9 mouse cellular contexts compared by ENCODE assay signal in the genomic region with DNA sequence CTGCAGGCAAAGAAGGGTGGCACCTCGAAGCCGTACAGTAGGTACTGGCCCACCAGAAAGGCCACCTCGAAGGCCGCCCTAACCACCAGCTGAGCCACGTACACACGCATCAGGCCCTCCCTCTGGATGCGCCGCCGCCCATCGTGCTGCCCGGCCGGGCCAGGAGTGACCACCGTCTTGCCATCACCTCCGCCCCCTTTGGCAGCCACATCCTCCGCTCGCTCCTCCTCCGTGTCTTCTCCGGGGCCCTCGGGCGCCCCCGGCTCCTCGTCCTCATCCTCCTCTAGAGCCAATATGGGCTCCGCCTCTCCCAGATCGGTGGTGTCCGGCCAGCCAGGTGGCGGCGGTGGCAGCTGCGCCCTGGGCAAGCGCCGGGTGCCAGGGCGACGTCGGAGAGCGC. TPM values are rescaled to one million over a fixed set of nuclear protein-coding genes. Genes with fewer than 3 reads are reported as not detected.
A peak's percentile ranks its signal among the peaks of the same experiment; 100 is the strongest.
DNase-seq lines count a peak whose midpoint lies in the region; ATAC-seq and TF ChIP-seq lines count a peak whose summit lies in the region.
"Had no signal": no experiment of that assay in that cellular context is flagged by ENCODE, and none has a peak within 500 bp of the region (broad histone marks: within the 10 kb centered on the region; RNA-seq: fewer than 3 reads in every experiment).

No protein-coding gene starts in this region.

- no peak for TF ChIP-seq CTCF in lung, embryonic 14.5 days (IDR thresholded peaks at IDR 0.05; ENCODE audit: low read depth)

- 5% methylated on average over 34 of the region's 34 CpGs for WGBS in heart, embryonic 11.5 days (ENCODE audit: insufficient replicate concordance)
- WGBS in lung, embryonic 14.5 days, result 7% methylated on average over 34 of the region's 34 CpGs
- WGBS in embryonic facial prominence, embryonic 12.5 days, result 10% methylated on average over 34 of the region's 34 CpGs
- 7% methylated on average over 34 of the region's 34 CpGs for WGBS in limb, embryonic 15.5 days

- no peak for DNase-seq in heart, postnatal 36 days
- DNase-seq in lung, embryonic 14.5 days, result no peak
- no peak for DNase-seq in lung, postnatal 25 days (ENCODE audit: low spot score)
- no peak for DNase-seq in right cerebral cortex, postnatal 14 days
- no peak for DNase-seq in layer of hippocampus, postnatal 25 days (ENCODE audit: extremely low spot score in 1 of 2, low spot score in 1 of 2)
- DNase-seq: kidney, adult 2 months had no signal

- peaks cover 62% of the 10 kb centered on the region for H3K27me3 ChIP-seq in heart, embryonic 11.5 days (ENCODE audit: control insufficient read depth, insufficient read depth, low read length)
- H3K27me3 ChIP-seq in lung, embryonic 14.5 days (ENCODE audit: insufficient read depth, low read length), result peaks cover 49% of the 10 kb centered on the region
- peaks cover 69% of the 10 kb centered on the region for H3K27me3 ChIP-seq in embryonic facial prominence, embryonic 12.5 days
- H3K27me3 ChIP-seq in limb, embryonic 15.5 days, result peaks cover 68% of the 10 kb centered on the region

- no peaks in the 10 kb centered on the region for H3K9me3 ChIP-seq in heart, embryonic 11.5 days (replicated peaks; ENCODE audit: control insufficient read depth, low read length)
- no peaks in the 10 kb centered on the region for H3K9me3 ChIP-seq in lung, embryonic 14.5 days (ENCODE audit: low read depth, low read length)
- no peaks in the 10 kb centered on the region for H3K9me3 ChIP-seq in embryonic facial prominence, embryonic 12.5 days
- H3K9me3 ChIP-seq in limb, embryonic 15.5 days, result no peaks in the 10 kb centered on the region

- ATAC-seq in heart, embryonic 11.5 days (replicated peaks; ENCODE audit: insufficient number of reproducible peaks, low FRiP score, low TSS enrichment), result no peak; the same call in 1 of the 2 replicates
- ATAC-seq in lung, embryonic 14.5 days (ENCODE audit: insufficient read depth), result peak; percentile 43; the same call in 1 of the 2 replicates
- no peak for ATAC-seq in embryonic facial prominence, embryonic 12.5 days (ENCODE audit: insufficient number of reproducible peaks, insufficient read depth, low FRiP score, low TSS enrichment)
- no peak for ATAC-seq in limb, embryonic 15.5 days (ENCODE audit: insufficient number of reproducible peaks, low FRiP score, low TSS enrichment, low read depth)

- no peak overlapping the region for H3K27ac ChIP-seq in heart, embryonic 11.5 days (ENCODE audit: low read depth, low read length)
- no peak overlapping the region for H3K27ac ChIP-seq in lung, embryonic 14.5 days (ENCODE audit: low read depth)
- H3K27ac ChIP-seq in embryonic facial prominence, embryonic 12.5 days, result no peak overlapping the region
- no peak overlapping the region for H3K27ac ChIP-seq in limb, embryonic 15.5 days

- H3K4me3 ChIP-seq in heart, embryonic 11.5 days (ENCODE audit: low read depth, low read length), result peak overlapping the region; percentile 38
- peak overlapping the region; percentile 25 for H3K4me3 ChIP-seq in lung, embryonic 14.5 days (ENCODE audit: low read depth, low read length)
- H3K4me3 ChIP-seq in embryonic facial prominence, embryonic 12.5 days, result peak overlapping the region; percentile 19; the same call in 1 of the 2 replicates
- peak overlapping the region; percentile 27 for H3K4me3 ChIP-seq in limb, embryonic 15.5 days

- H3K36me3 ChIP-seq in heart, embryonic 11.5 days (ENCODE audit: control insufficient read depth, insufficient read depth, low read length), result no peaks in the 10 kb centered on the region
- no peaks in the 10 kb centered on the region for H3K36me3 ChIP-seq in lung, embryonic 14.5 days (ENCODE audit: insufficient read depth)
- no peaks in the 10 kb centered on the region for H3K36me3 ChIP-seq in embryonic facial prominence, embryonic 12.5 days
- no peaks in the 10 kb centered on the region for H3K36me3 ChIP-seq in limb, embryonic 15.5 days

- H3K4me1 ChIP-seq in heart, embryonic 11.5 days (ENCODE audit: control insufficient read depth, insufficient read depth, low read length), result peaks cover 22% of the 10 kb centered on the region
- no peaks in the 10 kb centered on the region for H3K4me1 ChIP-seq in lung, embryonic 14.5 days (ENCODE audit: insufficient read depth)
- no peaks in the 10 kb centered on the region for H3K4me1 ChIP-seq in embryonic facial prominence, embryonic 12.5 days
- H3K4me1 ChIP-seq in limb, embryonic 15.5 days, result peaks cover 12% of the 10 kb centered on the region

- peak overlapping the region; percentile 61 for H3K4me2 ChIP-seq in heart, embryonic 11.5 days
- peak overlapping the region; percentile 43; the same call in 1 of the 2 replicates for H3K4me2 ChIP-seq in lung, embryonic 14.5 days
- H3K4me2 ChIP-seq in embryonic facial prominence, embryonic 12.5 days (replicated peaks), result peak overlapping the region; percentile 37
- peak overlapping the region; percentile 30; the same call in 1 of the 2 replicates for H3K4me2 ChIP-seq in limb, embryonic 15.5 days

- intact Hi-C loops in heart, postnatal 36 days (cut with DNase I), result no loop called here

- H3K9ac ChIP-seq in heart, embryonic 11.5 days (ENCODE audit: low read depth, low read length), result no peak overlapping the region
- H3K9ac ChIP-seq in lung, embryonic 14.5 days, result no peak overlapping the region
- no peak overlapping the region for H3K9ac ChIP-seq in embryonic facial prominence, embryonic 12.5 days
- H3K9ac ChIP-seq in limb, embryonic 15.5 days, result no peak overlapping the region

RNA-seq across cellular contexts. Expression of a gene that starts 6.1 kb away (rescaled TPM):
- 0.11 TPM in 1 of 2 replicates, not detected in the other for polyA plus RNA-seq in heart, embryonic 11.5 days (2014; fragmentation: Nextera tagmentation; extraction: Ambion mirVana)
- total RNA-seq in heart, postnatal 36 days (2021), result 1 to 10 TPM in 1 of 2 experiments, under 1 TPM in 1; 0.97 to 1.0 TPM
- polyA plus RNA-seq in lung, embryonic 14.5 days (2014; fragmentation: Nextera tagmentation; extraction: Ambion mirVana), result 0.16 and 0.34 TPM in 2 replicates
- polyA plus RNA-seq in embryonic facial prominence, embryonic 12.5 days (2016; fragmentation: Nextera tagmentation; extraction: Ambion mirVana), result 0.50 and 1.00 TPM in 2 replicates
- polyA plus RNA-seq in limb, embryonic 15.5 days (2015; fragmentation: Nextera tagmentation; extraction: Ambion mirVana), result 0.32 and 0.58 TPM in 2 replicates
- total RNA-seq in layer of hippocampus, postnatal 25 days (2021), result 10 to 100 TPM; 20.7 to 23.4 TPM

RNA-seq across cellular contexts. Expression of a gene that starts 13.4 kb away (rescaled TPM):
- polyA plus RNA-seq in heart, embryonic 11.5 days (2014; fragmentation: Nextera tagmentation; extraction: Ambion mirVana), result 3.8 and 5.3 TPM in 2 replicates
- total RNA-seq in heart, postnatal 36 days (2021), result 10 to 100 TPM; 20.4 to 20.5 TPM
- 1.9 and 2.2 TPM in 2 replicates for polyA plus RNA-seq in lung, embryonic 14.5 days (2014; fragmentation: Nextera tagmentation; extraction: Ambion mirVana)
- 3.8 TPM in 2 replicates for polyA plus RNA-seq in embryonic facial prominence, embryonic 12.5 days (2016; fragmentation: Nextera tagmentation; extraction: Ambion mirVana)
- polyA plus RNA-seq in limb, embryonic 15.5 days (2015; fragmentation: Nextera tagmentation; extraction: Ambion mirVana), result 4.1 and 4.4 TPM in 2 replicates
- total RNA-seq in layer of hippocampus, postnatal 25 days (2021), result 1 to 10 TPM; 7.8 to 9.4 TPM

RNA-seq across cellular contexts. Expression of a gene that starts 15.1 kb away (rescaled TPM):
- polyA plus RNA-seq in heart, embryonic 11.5 days (2014; fragmentation: Nextera tagmentation; extraction: Ambion mirVana), result 121 and 125 TPM in 2 replicates
- total RNA-seq in heart, postnatal 36 days (2021), result 100 to 1,000 TPM in 1 of 2 experiments, 10 to 100 TPM in 1; 88.3 to 117 TPM
- polyA plus RNA-seq in lung, embryonic 14.5 days (2014; fragmentation: Nextera tagmentation; extraction: Ambion mirVana), result 140 and 141 TPM in 2 replicates
- 124 and 125 TPM in 2 replicates for polyA plus RNA-seq in embryonic facial prominence, embryonic 12.5 days (2016; fragmentation: Nextera tagmentation; extraction: Ambion mirVana)
- polyA plus RNA-seq in limb, embryonic 15.5 days (2015; fragmentation: Nextera tagmentation; extraction: Ambion mirVana), result 122 and 124 TPM in 2 replicates
- total RNA-seq in layer of hippocampus, postnatal 25 days (2021), result 100 to 1,000 TPM; 138 to 146 TPM

RNA-seq across cellular contexts. Expression of a gene that starts 25.4 kb away (rescaled TPM):
- polyA plus RNA-seq in heart, embryonic 11.5 days (2014; fragmentation: Nextera tagmentation; extraction: Ambion mirVana), result 98.5 and 102 TPM in 2 replicates
- total RNA-seq in heart, postnatal 36 days (2021), result 100 to 1,000 TPM; 110 to 125 TPM
- 89.9 and 100 TPM in 2 replicates for polyA plus RNA-seq in lung, embryonic 14.5 days (2014; fragmentation: Nextera tagmentation; extraction: Ambion mirVana)
- polyA plus RNA-seq in embryonic facial prominence, embryonic 12.5 days (2016; fragmentation: Nextera tagmentation; extraction: Ambion mirVana), result 90.9 and 98.5 TPM in 2 replicates
- 75.7 and 78.9 TPM in 2 replicates for polyA plus RNA-seq in limb, embryonic 15.5 days (2015; fragmentation: Nextera tagmentation; extraction: Ambion mirVana)
- total RNA-seq in layer of hippocampus, postnatal 25 days (2021), result 10 to 100 TPM; 35.7 to 40.0 TPM

RNA-seq across cellular contexts. Expression of a gene that starts 31.2 kb away (rescaled TPM):
- 23.7 and 24.5 TPM in 2 replicates for polyA plus RNA-seq in heart, embryonic 11.5 days (2014; fragmentation: Nextera tagmentation; extraction: Ambion mirVana)
- 1 to 10 TPM; 9.2 to 9.5 TPM for total RNA-seq in heart, postnatal 36 days (2021)
- 32.5 and 32.9 TPM in 2 replicates for polyA plus RNA-seq in lung, embryonic 14.5 days (2014; fragmentation: Nextera tagmentation; extraction: Ambion mirVana)
- 36.2 and 40.5 TPM in 2 replicates for polyA plus RNA-seq in embryonic facial prominence, embryonic 12.5 days (2016; fragmentation: Nextera tagmentation; extraction: Ambion mirVana)
- 25.2 and 29.5 TPM in 2 replicates for polyA plus RNA-seq in limb, embryonic 15.5 days (2015; fragmentation: Nextera tagmentation; extraction: Ambion mirVana)
- total RNA-seq in layer of hippocampus, postnatal 25 days (2021), result 10 to 100 TPM; 22.5 to 24.3 TPM
